Mouse (Mus musculus) ZHBTc4 (cell line): ENCODE measurements around the gene Hps5.

ENCODE experiments used
- DNase-seq: peaks from one replicate; pipeline ENCODE4 v3.0.0-alpha.2; 2011; ENCODE audit warnings: low read depth, low spot score

The Hps5 gene

DNA sequence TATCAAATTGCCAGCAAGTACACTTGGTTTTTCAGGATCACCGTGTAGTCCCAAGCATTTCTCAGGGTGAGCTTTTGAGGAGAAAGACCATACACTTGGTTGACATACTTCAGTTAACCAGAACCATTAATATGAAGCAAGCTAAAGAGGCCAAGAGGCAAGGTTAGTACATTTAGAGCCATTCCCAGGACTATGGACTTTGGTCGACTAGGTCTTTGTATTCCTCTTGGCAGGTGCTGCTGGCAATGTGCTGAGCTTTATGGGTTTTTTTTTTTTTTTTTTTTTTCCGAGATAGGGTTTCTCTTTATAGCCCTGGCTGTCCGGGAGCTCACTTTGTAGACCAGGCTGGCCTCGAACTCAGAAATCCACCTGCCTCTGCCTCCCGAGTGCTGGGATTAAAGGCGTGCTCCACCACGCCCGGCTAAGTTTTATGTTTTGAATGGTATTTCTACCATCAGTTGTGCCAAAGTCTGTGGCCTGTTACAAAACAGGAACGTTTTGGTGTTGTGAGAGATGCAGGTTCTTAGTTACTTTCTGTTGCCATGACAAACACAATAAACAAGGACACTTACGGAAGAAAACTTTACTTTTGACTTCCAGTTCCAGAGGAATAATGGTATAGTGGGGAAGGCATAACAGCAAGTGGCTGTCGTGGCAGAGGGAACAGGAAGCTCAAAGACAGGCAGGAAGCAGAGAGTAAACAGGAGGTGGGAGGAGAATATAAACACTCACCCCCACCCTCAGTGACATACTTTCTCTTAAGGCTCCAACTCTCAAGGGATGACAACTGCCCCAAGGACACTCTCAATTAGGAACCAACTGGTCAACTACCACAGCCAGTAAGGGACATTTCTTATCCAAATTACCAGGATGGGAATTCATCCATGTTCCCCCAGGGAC lies 57.1 kb downstream of the Hps5 start:
- no peak for DNase-seq

DNA sequence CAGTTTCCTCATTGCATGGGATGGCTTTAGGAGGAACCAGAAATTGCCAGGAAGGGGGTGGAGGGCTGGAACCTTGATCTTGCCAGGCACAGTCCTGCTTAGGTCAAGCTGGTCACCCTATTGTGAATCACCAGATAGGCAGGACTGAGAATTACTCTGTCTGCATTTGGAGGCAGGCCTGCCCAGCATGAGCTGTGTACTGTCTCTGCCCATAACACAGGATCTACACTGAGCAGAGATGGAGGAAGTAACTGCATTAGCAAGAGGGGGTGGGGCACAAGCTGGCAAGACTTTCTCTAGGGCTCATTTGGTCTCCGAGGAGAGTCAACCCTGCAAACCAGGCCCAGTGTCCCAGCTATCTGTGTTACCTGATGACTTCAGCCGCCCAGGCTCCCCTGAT lies 60.9 kb downstream of the Hps5 start:
- DNase-seq, result no peak

DNA sequence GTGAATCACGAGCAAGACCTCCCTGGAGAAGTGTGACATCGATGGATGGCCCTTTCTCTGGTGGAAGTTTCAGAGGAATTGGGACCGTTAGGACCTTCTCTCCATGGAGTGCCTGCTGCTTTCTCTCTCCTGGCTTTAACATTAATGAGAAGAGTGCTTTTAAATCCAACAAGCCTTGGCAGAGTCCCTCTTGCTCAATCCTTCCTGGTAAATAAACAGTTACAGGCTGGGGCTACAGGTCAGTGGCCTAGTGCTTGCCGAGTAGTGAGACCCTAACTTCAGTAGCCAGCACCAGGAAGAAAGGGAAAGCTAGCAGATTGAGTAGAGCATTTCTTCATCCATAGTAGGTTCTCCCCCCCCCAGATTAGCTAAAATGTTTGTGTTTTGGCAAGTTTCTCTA lies 63.4 kb downstream of the Hps5 start, which contains the start of gene Saa4:
TSS of gene Saa4 (minus strand) at position 146 of the 400 bp plus-strand sequence.
- DNase-seq, result no peak

DNA sequence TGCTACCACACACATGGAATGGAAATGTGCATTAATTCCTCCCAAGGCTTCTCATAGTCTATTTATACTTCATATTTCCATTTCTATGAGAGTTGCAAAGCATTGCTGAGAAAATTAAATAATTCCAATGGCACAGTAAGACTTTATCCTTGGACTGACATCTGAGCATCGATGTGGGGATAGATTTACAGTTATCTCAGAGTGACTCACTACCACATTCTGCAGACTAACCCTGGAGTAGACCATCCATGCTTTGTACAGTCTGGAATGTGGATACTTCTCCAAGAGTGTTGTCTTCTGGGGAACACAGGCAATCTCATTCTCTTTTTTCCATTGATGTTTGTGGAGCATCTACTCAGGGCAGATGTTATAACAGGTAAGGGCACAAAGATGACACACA lies 68.3 kb downstream of the Hps5 start:
- no peak for DNase-seq

- DNase-seq, result no peak
Observed at GRCm38 (mm10) chr7:46724396-46724795, 71.5 kb downstream of the Hps5 start.

- DNase-seq, result no peak
Observed at GRCm38 (mm10) chr7:46723849-46724248, 72.0 kb downstream of the Hps5 start.

GRCm38 (mm10) chr7:46723354-46723753 lies 72.5 kb downstream of the Hps5 start:
- no peak for DNase-seq

DNA sequence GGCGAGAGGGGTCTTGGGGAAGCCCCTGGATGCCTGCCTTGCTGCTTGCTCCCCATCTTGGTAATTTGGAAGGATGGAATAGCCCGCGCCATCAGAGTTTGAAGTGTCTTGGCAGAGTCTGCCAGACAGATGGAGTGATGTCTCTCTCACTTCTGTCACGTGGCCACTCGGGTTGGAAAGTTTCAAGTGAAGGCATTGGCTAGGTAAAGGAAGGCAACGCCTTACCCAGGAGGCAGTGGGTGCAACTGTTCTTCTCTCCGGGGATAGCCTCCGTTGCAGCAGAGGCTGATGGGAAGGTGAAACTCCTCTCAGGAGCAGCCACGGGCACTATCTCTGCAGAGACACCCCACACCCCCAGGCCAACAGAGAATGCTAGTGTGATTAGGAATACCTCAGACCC lies 75.4 kb downstream of the Hps5 start:
- DNase-seq, result no peak

- no peak for DNase-seq
Observed at GRCm38 (mm10) chr7:46719526-46719925, 76.3 kb downstream of the Hps5 start.

GRCm38 (mm10) chr7:46718591-46719270 lies 77.1 kb downstream of the Hps5 start:
- no peak for DNase-seq

DNA sequence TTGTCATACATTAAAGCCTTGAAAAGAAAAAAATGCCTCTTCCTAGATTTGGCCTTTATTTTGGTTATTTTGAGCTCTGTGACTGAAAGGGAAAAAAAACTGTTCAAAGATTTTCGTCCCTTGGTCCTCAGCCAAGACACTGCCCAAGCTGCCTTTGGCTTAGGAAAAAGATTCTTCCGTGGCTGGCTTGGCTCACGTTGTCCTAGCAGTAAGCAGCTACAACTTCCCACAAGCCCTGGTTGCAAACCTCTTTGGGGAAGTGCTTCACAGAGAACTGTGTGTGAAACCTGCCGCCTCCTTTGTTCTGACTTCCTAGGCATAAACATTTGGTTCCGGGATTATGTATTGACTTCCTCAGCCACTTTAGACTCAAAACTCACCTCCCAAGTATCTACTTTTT lies 79.0 kb downstream of the Hps5 start:
- no peak for DNase-seq

DNA sequence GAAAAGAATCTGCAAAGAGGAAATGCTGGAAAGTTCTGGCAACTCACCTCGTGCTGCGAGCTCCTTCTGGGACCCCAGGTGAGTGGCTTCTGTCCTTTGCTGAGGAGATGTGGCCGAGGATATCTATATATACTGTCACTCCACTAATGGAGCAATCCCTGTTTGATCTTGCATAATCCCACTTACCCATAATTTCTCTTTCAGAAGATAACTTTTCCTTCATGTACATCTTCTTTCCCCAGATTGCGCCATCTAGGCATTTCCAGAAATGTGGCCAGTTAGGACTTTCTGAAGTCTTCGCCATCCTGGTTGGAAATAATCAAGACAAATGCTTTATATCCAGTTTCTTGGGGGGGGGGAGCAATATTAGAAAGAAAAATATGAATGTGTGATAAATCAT lies 80.3 kb downstream of the Hps5 start, which contains the start of gene Saa3:
TSS of gene Saa3 (minus strand) at position 101 of the 400 bp plus-strand sequence.
- no peak for DNase-seq

DNA sequence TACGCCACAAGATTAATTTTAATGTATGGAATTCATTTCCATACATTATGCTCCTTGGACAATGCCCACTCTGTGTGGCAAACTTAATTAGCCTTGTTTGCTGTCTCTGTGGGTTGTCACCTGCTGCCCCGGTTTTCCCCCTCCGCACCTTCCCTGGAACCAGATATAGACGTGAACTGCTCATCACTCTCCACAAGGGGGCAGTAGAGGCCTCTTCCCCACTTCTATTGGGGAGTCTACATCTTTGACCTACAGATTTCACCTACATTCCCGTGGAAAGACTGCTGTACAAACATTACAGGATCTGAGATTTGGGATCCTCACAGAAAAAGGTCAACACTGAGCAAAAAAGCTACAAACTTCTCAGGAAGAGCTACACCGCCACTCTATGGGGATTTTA lies 81.3 kb downstream of the Hps5 start:
- DNase-seq, result peak; percentile 86

- DNase-seq, result no peak
Observed at GRCm38 (mm10) chr7:46712250-46712649, 83.6 kb downstream of the Hps5 start.
